Mouse (Mus musculus): ENCODE measurements around the gene Zfp655. TPM values are rescaled to one million over a fixed set of nuclear protein-coding genes. Genes with fewer than 3 reads are reported as not detected.

Zfp655 gene
- 29.5 and 29.9 TPM in 2 replicates for total RNA-seq (2014; rRNA removed)
- 11.4 and 11.8 TPM in 2 replicates for polyA plus RNA-seq (2012; rRNA removed)

GRCm38 (mm10) chr5:145231367-145231871 lies at the start of gene Zfp655:
Zfp655 (plus strand) TSS chr5:145231715.
- H3K36me3 ChIP-seq (ENCODE audit: control insufficient read depth, insufficient read depth, low read length): peaks cover 26% of the 10 kb centered on the region
- no peaks in the 10 kb centered on the region for H3K27me3 ChIP-seq (ENCODE audit: control insufficient read depth, insufficient read depth, low read length)
- 1% methylated on average over 42 of the region's 42 CpGs for WGBS
- peak; percentile 91 for DNase-seq (ENCODE audit: extremely low read depth, low read depth, low spot score)
- H3K79me2 ChIP-seq (ENCODE audit: control insufficient read depth, insufficient read depth, low read length): peaks cover 26% of the 10 kb centered on the region
- H3K4me1 ChIP-seq (ENCODE audit: control insufficient read depth, insufficient read depth, low read length): peaks cover 12% of the 10 kb centered on the region
- peak within 1 kb of the TSS; percentile 90 for H3K27ac ChIP-seq (replicated peaks; ENCODE audit: insufficient read depth, low read depth, low read length)
- peak within 1 kb of the TSS; percentile 93 for H3K9ac ChIP-seq (ENCODE audit: low read depth, low read length)
- peak within 1 kb of the TSS; percentile 98 for H3K4me3 ChIP-seq (ENCODE audit: insufficient read depth, low read depth, low read length)
- TF ChIP-seq POLR2A (IDR thresholded peaks at IDR 0.05; ENCODE audit: extremely low read depth, insufficient read depth, low read length): peak; percentile 92
- TF ChIP-seq CTCF (IDR thresholded peaks at IDR 0.05; ENCODE audit: low read depth, low read length): 0 out of 2 replicates have a peak, but pooled peaks have one; percentile 2

- Histone ChIP-seq H3K27ac (replicated peaks; ENCODE audit: insufficient read depth, low read depth, low read length) (no peak overlapping the region), H3K79me2 (ENCODE audit: control insufficient read depth, insufficient read depth, low read length) (peaks cover 16% of the 10 kb centered on the region; the same call in 1 of the 2 replicates), H3K9ac (ENCODE audit: low read depth, low read length) (no peak overlapping the region), H3K36me3 (ENCODE audit: control insufficient read depth, insufficient read depth, low read length) (peaks cover 32% of the 10 kb centered on the region), H3K4me1 (ENCODE audit: control insufficient read depth, insufficient read depth, low read length) (peaks cover 20% of the 10 kb centered on the region), H3K27me3 (ENCODE audit: control insufficient read depth, insufficient read depth, low read length) (no peaks in the 10 kb centered on the region), H3K4me3 (ENCODE audit: insufficient read depth, low read depth, low read length) (no peak overlapping the region)
- no peak for DNase-seq (ENCODE audit: extremely low read depth, low read depth, low spot score)
- TF ChIP-seq POLR2A (IDR thresholded peaks at IDR 0.05; ENCODE audit: extremely low read depth, insufficient read depth, low read length) (no peak), CTCF (IDR thresholded peaks at IDR 0.05; ENCODE audit: low read depth, low read length) (no peak)
- 94% methylated on average over 2 of the region's 2 CpGs for WGBS
Observed at GRCm38 (mm10) chr5:145185244-145185643, 46.3 kb upstream of the Zfp655 start.

GRCm38 (mm10) chr5:145189416-145189815 lies 42.1 kb upstream of the Zfp655 start:
- no peak overlapping the region for H3K9ac ChIP-seq (ENCODE audit: low read depth, low read length)
- H3K27ac ChIP-seq (replicated peaks; ENCODE audit: insufficient read depth, low read depth, low read length): no peak overlapping the region
- peaks cover 26% of the 10 kb centered on the region for H3K4me1 ChIP-seq (ENCODE audit: control insufficient read depth, insufficient read depth, low read length)
- H3K36me3 ChIP-seq (ENCODE audit: control insufficient read depth, insufficient read depth, low read length): peaks cover 12% of the 10 kb centered on the region
- 92% methylated on average over 6 of the region's 6 CpGs for WGBS
- no peaks in the 10 kb centered on the region for H3K27me3 ChIP-seq (ENCODE audit: control insufficient read depth, insufficient read depth, low read length)
- peaks cover 26% of the 10 kb centered on the region; the same call in 1 of the 2 replicates for H3K79me2 ChIP-seq (ENCODE audit: control insufficient read depth, insufficient read depth, low read length)
- TF ChIP-seq CTCF (IDR thresholded peaks at IDR 0.05; ENCODE audit: low read depth, low read length): no peak
- TF ChIP-seq POLR2A (IDR thresholded peaks at IDR 0.05; ENCODE audit: extremely low read depth, insufficient read depth, low read length): no peak
- no peak for DNase-seq (ENCODE audit: extremely low read depth, low read depth, low spot score)
- H3K4me3 ChIP-seq (ENCODE audit: insufficient read depth, low read depth, low read length): no peak overlapping the region

- peaks cover 26% of the 10 kb centered on the region for H3K4me1 ChIP-seq (ENCODE audit: control insufficient read depth, insufficient read depth, low read length)
- H3K4me3 ChIP-seq (ENCODE audit: insufficient read depth, low read depth, low read length): peak overlapping the region; percentile 72
- no peak for TF ChIP-seq CTCF (IDR thresholded peaks at IDR 0.05; ENCODE audit: low read depth, low read length)
- no peak for TF ChIP-seq POLR2A (IDR thresholded peaks at IDR 0.05; ENCODE audit: extremely low read depth, insufficient read depth, low read length)
- H3K27ac ChIP-seq (replicated peaks; ENCODE audit: insufficient read depth, low read depth, low read length): peak overlapping the region; percentile 94
- H3K79me2 ChIP-seq (ENCODE audit: control insufficient read depth, insufficient read depth, low read length): peaks cover 26% of the 10 kb centered on the region; the same call in 1 of the 2 replicates
- 9% methylated on average over 5 of the region's 5 CpGs for WGBS
- DNase-seq (ENCODE audit: extremely low read depth, low read depth, low spot score): no peak
- H3K27me3 ChIP-seq (ENCODE audit: control insufficient read depth, insufficient read depth, low read length): no peaks in the 10 kb centered on the region
- peak overlapping the region; percentile 80 for H3K9ac ChIP-seq (ENCODE audit: low read depth, low read length)
- peaks cover 19% of the 10 kb centered on the region for H3K36me3 ChIP-seq (ENCODE audit: control insufficient read depth, insufficient read depth, low read length)
Observed at GRCm38 (mm10) chr5:145190373-145190772, 41.1 kb upstream of the Zfp655 start.

- peak overlapping the region; percentile 80 for H3K9ac ChIP-seq (ENCODE audit: low read depth, low read length)
- under 1% methylated on average over 41 of the region's 41 CpGs for WGBS
- peak overlapping the region; percentile 94 for H3K27ac ChIP-seq (replicated peaks; ENCODE audit: insufficient read depth, low read depth, low read length)
- DNase-seq (ENCODE audit: extremely low read depth, low read depth, low spot score): peak; percentile 89
- H3K27me3 ChIP-seq (ENCODE audit: control insufficient read depth, insufficient read depth, low read length): no peaks in the 10 kb centered on the region
- peak overlapping the region; percentile 72 for H3K4me3 ChIP-seq (ENCODE audit: insufficient read depth, low read depth, low read length)
- TF ChIP-seq CTCF (IDR thresholded peaks at IDR 0.05; ENCODE audit: low read depth, low read length): no peak
- TF ChIP-seq POLR2A (IDR thresholded peaks at IDR 0.05; ENCODE audit: extremely low read depth, insufficient read depth, low read length): peak; percentile 65; the same call in 1 of the 2 replicates
- H3K36me3 ChIP-seq (ENCODE audit: control insufficient read depth, insufficient read depth, low read length): peaks cover 22% of the 10 kb centered on the region
- H3K79me2 ChIP-seq (ENCODE audit: control insufficient read depth, insufficient read depth, low read length): peaks cover 26% of the 10 kb centered on the region; the same call in 1 of the 2 replicates
- peaks cover 24% of the 10 kb centered on the region for H3K4me1 ChIP-seq (ENCODE audit: control insufficient read depth, insufficient read depth, low read length)
Observed at GRCm38 (mm10) chr5:145190875-145191798, 40.4 kb upstream of the Zfp655 start.

Data from liver, adult 2 months (tissue).